Mouse (Mus musculus) forebrain, embryonic 12.5 days (tissue): ENCODE data around the gene Gm21586. TPM values are rescaled to one million over a fixed set of nuclear protein-coding genes. Genes with fewer than 3 reads are reported as not detected.
"Not testable (repeated sequence)": the region's sequence is repeated elsewhere in the genome, so short reads cannot be mapped to it uniquely, and the experiment has no call there.

Experiments used
- ATAC-seq: fragments of 200-750 bp; cut with Nextera tagmentation; 2 replicates; pipeline ENCODE4 v1.8.0; 2017; ENCODE audit warnings: moderate TSS enrichment; ENCODE audit not compliant: low FRiP score
- H3K27ac ChIP-seq: fragments of 300-500 bp; sonication (generic); 2 replicates; pipeline ENCODE4 v1.5.1; 2016; ENCODE audit warnings: mild to moderate bottlenecking
- H3K27me3 ChIP-seq: fragments of 300-500 bp; sonication (generic); 2 replicates; pipeline ENCODE4 v1.6.1; 2016; ENCODE audit warnings: mild to moderate bottlenecking
- H3K36me3 ChIP-seq: fragments of 300-500 bp; sonication (generic); replicated peaks from 2 replicates; pipeline ENCODE4 v1.6.1; 2016; ENCODE audit warnings: mild to moderate bottlenecking
- H3K4me1 ChIP-seq: fragments of 300-500 bp; sonication (generic); 2 replicates; pipeline ENCODE4 v1.6.1; 2016
- H3K4me2 ChIP-seq: fragments of 300-500 bp; sonication (generic); 2 replicates; pipeline ENCODE4 v1.6.1; 2016; ENCODE audit warnings: mild to moderate bottlenecking, moderate library complexity
- H3K4me3 ChIP-seq: fragments of 300-500 bp; sonication (generic); replicated peaks from 2 replicates; pipeline ENCODE4 v1.5.1; 2016; ENCODE audit warnings: mild to moderate bottlenecking
- H3K9ac ChIP-seq: fragments of 300-500 bp; sonication (generic); 2 replicates; pipeline ENCODE4 v1.6.1; 2016; ENCODE audit warnings: mild to moderate bottlenecking
- H3K9me3 ChIP-seq: fragments of 300-500 bp; sonication (generic); 2 replicates; pipeline ENCODE4 v1.6.1; 2016
- WGBS: fragments of 180-500 bp; shearing (Covaris S2); methylation state at CpG from one replicate; pipeline ENCODE4 v1.1.7; 2016; 5-methylcytosine and 5-hydroxymethylcytosine counted together
- polyA plus RNA-seq: library from polyadenylated mRNA; unstranded; fragments of >200 nt; fragmentation: Nextera tagmentation; extraction: Ambion mirVana; gene quantifications from 2 replicates; pipeline ENCODE4 v1.2.1, GENCODE M21; 2016

The Gm21586 gene
- not detected in 2 replicates for polyA plus RNA-seq

GRCm38 (mm10) chr4:42439078-42439477 lies at the start of gene Gm21586:
TSS of gene Gm21586 (plus strand) at chr4:42439378.
- not testable (repeated sequence) for H3K4me1 ChIP-seq, H3K9me3 ChIP-seq, ATAC-seq, H3K27me3 ChIP-seq, H3K4me2 ChIP-seq, H3K9ac ChIP-seq, H3K4me3 ChIP-seq, H3K36me3 ChIP-seq, H3K27ac ChIP-seq
- WGBS, result no CpG with 5 or more reads among the region's 18 CpGs

- H3K27ac ChIP-seq, H3K4me3 ChIP-seq, H3K27me3 ChIP-seq, H3K4me2 ChIP-seq, H3K36me3 ChIP-seq, H3K4me1 ChIP-seq, ATAC-seq, H3K9me3 ChIP-seq, H3K9ac ChIP-seq: not testable (repeated sequence)
- no CpG with 5 or more reads among the region's 5 CpGs for WGBS
Measured at GRCm38 (mm10) chr4:42466452-42466851, 27.3 kb downstream of the Gm21586 start, which contains the start of gene Gm2163. TSS of gene Gm2163 (plus strand) at chr4:42466752.

Other genes starting within 250 kb of the Gm21586 start
- gene Gm10600, start 198.7 kb upstream of the Gm21586 start, polyA plus RNA-seq, result not detected in 2 replicates
- not detected in 2 replicates for gene Ccl21b, start 183.6 kb upstream of the Gm21586 start, polyA plus RNA-seq
- gene Gm21953, start 145.1 kb upstream of the Gm21586 start, polyA plus RNA-seq, result not detected in 2 replicates
- gene Fam205a3, start 121.0 kb upstream of the Gm21586 start, polyA plus RNA-seq, result 0.08 and 0.10 TPM in 2 replicates
- gene Gm2163, start 27.4 kb downstream of the Gm21586 start, polyA plus RNA-seq, result not detected in 2 replicates
- 0.08 and 0.10 TPM in 2 replicates for gene Fam205a2, start 88.8 kb downstream of the Gm21586 start, polyA plus RNA-seq
- not detected in 2 replicates for gene Gm10591, start 172.8 kb downstream of the Gm21586 start, polyA plus RNA-seq
- gene Gm2564, start 190.3 kb downstream of the Gm21586 start, polyA plus RNA-seq, result not detected in 2 replicates
- not detected in 2 replicates for gene Ccl27b, start 215.9 kb downstream of the Gm21586 start, polyA plus RNA-seq
- not detected in 2 replicates for gene Il11ra2, start 222.5 kb downstream of the Gm21586 start, polyA plus RNA-seq